Comparison of ENCODE assay signal across 22 mouse cellular contexts in genomic region chr12:58625144-58625543, GRCm38 (mm10).
DNase-seq lines count a peak whose midpoint lies in the region; ATAC-seq and TF ChIP-seq lines count a peak whose summit lies in the region.
"Had no signal": no experiment of that assay in that cellular context is flagged by ENCODE, and none has a peak within 500 bp of the region (broad histone marks: within the 10 kb centered on the region; RNA-seq: fewer than 3 reads in every experiment).

No protein-coding gene starts in this region.

- no peak overlapping the region for H3K27ac ChIP-seq in neural tube, embryonic 11.5 days (ENCODE audit: low read depth, low read length)
- H3K27ac ChIP-seq in neural tube, embryonic 15.5 days (replicated peaks), result no peak overlapping the region
- H3K27ac ChIP-seq in intestine, embryonic 15.5 days, result no peak overlapping the region
- no peak overlapping the region for H3K27ac ChIP-seq in intestine, postnatal 0 days (ENCODE audit: low read depth, low read length)
- H3K27ac ChIP-seq in stomach, postnatal 0 days (replicated peaks), result no peak overlapping the region
- H3K27ac ChIP-seq: embryonic facial prominence, embryonic 10.5 days; embryonic facial prominence, embryonic 12.5 days; forebrain, embryonic 13.5 days; forebrain, embryonic 15.5 days had no signal

- no peaks in the 10 kb centered on the region for H3K27me3 ChIP-seq in neural tube, embryonic 11.5 days (ENCODE audit: control insufficient read depth, insufficient read depth, low read length)
- H3K27me3 ChIP-seq in neural tube, embryonic 15.5 days (replicated peaks), result no peaks in the 10 kb centered on the region
- no peaks in the 10 kb centered on the region for H3K27me3 ChIP-seq in intestine, embryonic 15.5 days (replicated peaks)
- H3K27me3 ChIP-seq in intestine, postnatal 0 days (replicated peaks; ENCODE audit: control insufficient read depth, insufficient read depth, low read length), result no peaks in the 10 kb centered on the region
- H3K27me3 ChIP-seq in stomach, postnatal 0 days (ENCODE audit: control insufficient read depth, insufficient read depth, low read length), result no peaks in the 10 kb centered on the region
- H3K27me3 ChIP-seq: embryonic facial prominence, embryonic 12.5 days; forebrain, embryonic 13.5 days; forebrain, embryonic 15.5 days; Patski had no signal

- H3K4me3 ChIP-seq in neural tube, embryonic 11.5 days (ENCODE audit: low read depth, low read length), result no peak overlapping the region
- H3K4me3 ChIP-seq in neural tube, embryonic 15.5 days (replicated peaks), result no peak overlapping the region
- no peak overlapping the region for H3K4me3 ChIP-seq in intestine, embryonic 15.5 days (replicated peaks)
- H3K4me3 ChIP-seq in intestine, postnatal 0 days (ENCODE audit: low read depth, low read length), result no peak overlapping the region
- no peak overlapping the region for H3K4me3 ChIP-seq in stomach, postnatal 0 days (ENCODE audit: low read depth, low read length)
- H3K4me3 ChIP-seq: embryonic facial prominence, embryonic 10.5 days; embryonic facial prominence, embryonic 12.5 days; forebrain, embryonic 13.5 days; forebrain, embryonic 15.5 days had no signal

- TF ChIP-seq CTCF in intestine, postnatal 0 days (IDR thresholded peaks at IDR 0.05; ENCODE audit: low read depth), result no peak
- no peak for TF ChIP-seq CTCF in stomach, postnatal 0 days (IDR thresholded peaks at IDR 0.05; ENCODE audit: low read depth)

- no peak for TF ChIP-seq EP300 in stomach, postnatal 0 days (optimal IDR thresholded peaks at IDR 0.05)

- no peak for DNase-seq in neural tube, embryonic 11.5 days (ENCODE audit: low spot score)
- no peak for DNase-seq in cerebellum, adult 9-10 months
- no peak for DNase-seq in cerebellum, postnatal 10 days
- DNase-seq in stomach, postnatal 0 days (ENCODE audit: low spot score), result no peak
- DNase-seq: adrenal gland, adult 8-10 months; adrenal gland, postnatal 14 days; adrenal gland, postnatal 36 days; cerebellum, adult 11-12 months; cerebellum, adult 2 months; cerebellum, adult 9-11 months; cerebellum, postnatal 25 days; forebrain, postnatal 0 days had no signal

- no peaks in the 10 kb centered on the region for H3K36me3 ChIP-seq in neural tube, embryonic 11.5 days (ENCODE audit: control insufficient read depth, insufficient read depth, low read length)
- H3K36me3 ChIP-seq in neural tube, embryonic 15.5 days, result no peaks in the 10 kb centered on the region
- no peaks in the 10 kb centered on the region for H3K36me3 ChIP-seq in intestine, embryonic 15.5 days
- H3K36me3 ChIP-seq in intestine, postnatal 0 days (ENCODE audit: control insufficient read depth, insufficient read depth), result no peaks in the 10 kb centered on the region
- H3K36me3 ChIP-seq in stomach, postnatal 0 days (ENCODE audit: control insufficient read depth, insufficient read depth, low read length), result no peaks in the 10 kb centered on the region
- H3K36me3 ChIP-seq: embryonic facial prominence, embryonic 10.5 days; embryonic facial prominence, embryonic 12.5 days; forebrain, embryonic 15.5 days; G1E had no signal

- ATAC-seq in neural tube, embryonic 11.5 days (ENCODE audit: insufficient read depth, low FRiP score, low TSS enrichment), result peak; percentile 32; the same call in 1 of the 2 replicates
- ATAC-seq in neural tube, embryonic 15.5 days (ENCODE audit: low FRiP score), result no peak
- ATAC-seq in intestine, embryonic 15.5 days, result peak; percentile 55
- peak; percentile 61 for ATAC-seq in intestine, postnatal 0 days
- no peak for ATAC-seq in stomach, postnatal 0 days (ENCODE audit: low FRiP score, low TSS enrichment)
- ATAC-seq: activated CD4-positive, CD25-positive, alpha-beta regulatory T cell, adult 4 months; forebrain, embryonic 13.5 days; forebrain, embryonic 15.5 days; forebrain, postnatal 0 days; Patski had no signal

- WGBS in neural tube, embryonic 11.5 days, result 57% methylated on average over 2 of the region's 2 CpGs
- 66% methylated on average over 2 of the region's 2 CpGs for WGBS in neural tube, embryonic 15.5 days
- WGBS in intestine, embryonic 15.5 days, result 69% methylated on average over 2 of the region's 2 CpGs
- 62% methylated on average over 2 of the region's 2 CpGs for WGBS in intestine, postnatal 0 days
- 83% methylated on average over 2 of the region's 2 CpGs for WGBS in stomach, postnatal 0 days

- H3K9me3 ChIP-seq in neural tube, embryonic 11.5 days (ENCODE audit: control insufficient read depth, low read length), result no peaks in the 10 kb centered on the region
- H3K9me3 ChIP-seq in neural tube, embryonic 15.5 days (replicated peaks), result no peaks in the 10 kb centered on the region
- H3K9me3 ChIP-seq in intestine, embryonic 15.5 days, result no peaks in the 10 kb centered on the region
- H3K9me3 ChIP-seq in intestine, postnatal 0 days (ENCODE audit: control insufficient read depth), result no peaks in the 10 kb centered on the region
- no peaks in the 10 kb centered on the region for H3K9me3 ChIP-seq in stomach, postnatal 0 days (ENCODE audit: control insufficient read depth, low read length)
- H3K9me3 ChIP-seq: embryonic facial prominence, embryonic 10.5 days; embryonic facial prominence, embryonic 12.5 days; forebrain, embryonic 13.5 days; forebrain, embryonic 15.5 days; G1E had no signal

- no peaks in the 10 kb centered on the region for H3K4me1 ChIP-seq in neural tube, embryonic 11.5 days (ENCODE audit: control insufficient read depth, insufficient read depth, low read length)
- peaks cover 6% of the 10 kb centered on the region; the same call in 1 of the 2 replicates for H3K4me1 ChIP-seq in neural tube, embryonic 15.5 days
- no peaks in the 10 kb centered on the region for H3K4me1 ChIP-seq in intestine, embryonic 15.5 days (replicated peaks)
- H3K4me1 ChIP-seq in intestine, postnatal 0 days (replicated peaks; ENCODE audit: control insufficient read depth, insufficient read depth, low read length), result no peaks in the 10 kb centered on the region
- no peaks in the 10 kb centered on the region for H3K4me1 ChIP-seq in stomach, postnatal 0 days (replicated peaks; ENCODE audit: control insufficient read depth, insufficient read depth)
- H3K4me1 ChIP-seq: embryonic facial prominence, embryonic 10.5 days; embryonic facial prominence, embryonic 12.5 days; forebrain, embryonic 15.5 days had no signal

- H3K4me2 ChIP-seq in neural tube, embryonic 11.5 days (ENCODE audit: low read depth), result no peak overlapping the region
- no peak overlapping the region for H3K4me2 ChIP-seq in neural tube, embryonic 15.5 days
- no peak overlapping the region for H3K4me2 ChIP-seq in intestine, embryonic 15.5 days (replicated peaks)
- no peak overlapping the region for H3K4me2 ChIP-seq in intestine, postnatal 0 days (replicated peaks; ENCODE audit: low read depth)
- no peak overlapping the region for H3K4me2 ChIP-seq in stomach, postnatal 0 days (replicated peaks; ENCODE audit: low read depth)
- H3K4me2 ChIP-seq: embryonic facial prominence, embryonic 12.5 days; forebrain, embryonic 13.5 days; forebrain, embryonic 15.5 days had no signal

- no peak overlapping the region for H3K9ac ChIP-seq in neural tube, embryonic 11.5 days (ENCODE audit: low read length)
- H3K9ac ChIP-seq in neural tube, embryonic 15.5 days (replicated peaks), result no peak overlapping the region
- no peak overlapping the region for H3K9ac ChIP-seq in intestine, embryonic 15.5 days
- H3K9ac ChIP-seq in intestine, postnatal 0 days (ENCODE audit: low read depth, low read length), result no peak overlapping the region
- H3K9ac ChIP-seq in stomach, postnatal 0 days (ENCODE audit: low read length), result no peak overlapping the region
- H3K9ac ChIP-seq: embryonic facial prominence, embryonic 12.5 days; forebrain, embryonic 13.5 days; forebrain, embryonic 15.5 days; forebrain, postnatal 0 days had no signal

Comparison
In these comparisons a context has a peak if more than half of its experiments do, and no peak if none do; other contexts are left out.
1. ATAC-seq: peak in neural tube, embryonic 11.5 days (single experiment), intestine, embryonic 15.5 days (single experiment) and intestine, postnatal 0 days (single experiment); none in neural tube, embryonic 15.5 days (single experiment) and stomach, postnatal 0 days (single experiment).